Mouse (Mus musculus) kidney, postnatal 10 days (tissue): Measurements from ENCODE around the gene Cox10.
A peak's percentile ranks its signal among the peaks of the same experiment; 100 is the strongest.
"Not testable (repeated sequence)": the region's sequence is repeated elsewhere in the genome, so short reads cannot be mapped to it uniquely, and the experiment has no call there.

ENCODE experiments used
- DNase-seq: peaks from one replicate; pipeline ENCODE4 v3.0.0; 2021; ENCODE audit warnings: mixed read lengths

Gene Cox10

DNA sequence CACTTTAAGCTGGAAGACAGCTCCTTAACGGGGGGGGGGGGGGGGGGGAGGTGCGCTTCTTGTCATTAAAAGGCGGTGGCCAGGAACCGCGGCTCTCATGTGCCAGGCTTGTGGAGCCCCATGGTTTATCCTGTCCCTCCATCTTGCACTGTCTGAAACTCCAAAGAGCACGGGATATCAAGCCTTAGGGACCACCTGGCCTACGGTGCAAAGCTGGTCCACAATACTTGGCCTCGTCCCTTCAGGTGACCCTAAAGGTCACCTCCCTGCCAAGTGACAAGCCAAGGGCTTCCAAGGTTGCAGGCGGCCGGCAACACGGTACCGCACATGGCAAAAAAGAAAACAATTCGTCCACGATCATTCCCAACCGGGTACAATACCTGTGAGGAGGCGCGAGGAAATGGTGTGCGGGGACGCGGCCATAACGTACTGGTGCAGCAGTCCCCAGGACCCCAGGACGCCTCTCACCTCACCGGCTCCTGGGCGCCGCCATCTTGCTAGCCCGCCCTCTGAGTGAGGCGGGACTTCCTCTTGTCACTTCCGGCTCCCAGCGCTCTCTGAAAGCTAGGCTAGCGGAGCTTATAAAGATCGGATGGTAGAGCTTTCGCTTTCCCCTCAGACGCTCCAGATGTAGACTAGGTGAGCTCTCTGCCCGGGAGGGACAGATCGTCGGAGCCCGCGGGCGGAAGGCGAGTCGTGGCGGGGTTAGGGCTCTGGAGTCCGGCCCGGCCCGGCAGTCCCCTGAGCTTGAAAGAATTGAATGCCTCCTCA, at the start of gene Cox10:
Gene Cox10 (minus strand): TSS at position 513 of the 771 bp plus-strand sequence.
- peak; percentile 93 for DNase-seq

DNA sequence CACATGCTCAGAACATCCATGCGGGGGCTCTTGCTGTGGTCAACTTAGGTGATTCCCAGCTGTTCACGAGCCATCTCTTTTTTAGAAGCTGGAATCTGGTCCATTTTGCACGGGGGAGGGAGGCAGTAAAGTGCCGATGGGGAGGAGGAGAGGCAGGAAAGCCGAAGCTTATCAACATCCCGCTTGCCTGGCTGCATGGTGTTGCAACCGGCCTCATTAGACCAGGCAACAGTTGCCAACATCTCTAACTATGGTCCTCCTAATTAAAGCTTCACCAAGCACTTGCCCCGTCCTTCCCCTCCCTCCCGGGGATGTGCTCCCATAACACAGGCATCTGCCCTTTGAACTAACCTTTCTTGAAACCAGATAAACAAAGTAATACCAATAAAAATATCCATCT, 48.7 kb upstream of the Cox10 start:
- DNase-seq: no peak

DNA sequence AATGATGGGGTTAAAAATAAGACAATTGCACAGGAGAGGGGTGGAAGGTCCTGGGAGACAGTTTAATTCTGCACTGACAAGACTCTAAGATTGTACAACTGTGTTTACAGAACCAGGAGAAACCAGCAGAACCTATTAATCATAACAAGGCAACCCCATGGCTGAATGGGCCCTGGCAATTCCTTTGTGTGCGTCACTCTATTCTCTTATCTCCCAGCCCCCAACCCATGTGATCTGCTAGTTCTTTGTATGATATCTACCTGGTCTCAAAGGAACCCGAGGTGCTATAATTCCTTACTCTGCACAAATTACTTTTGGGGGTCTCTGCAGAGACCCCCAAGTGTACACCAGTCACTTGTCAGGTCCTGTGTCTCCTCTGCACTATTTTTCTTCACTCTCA, 46.2 kb upstream of the Cox10 start:
- DNase-seq: no peak

DNA sequence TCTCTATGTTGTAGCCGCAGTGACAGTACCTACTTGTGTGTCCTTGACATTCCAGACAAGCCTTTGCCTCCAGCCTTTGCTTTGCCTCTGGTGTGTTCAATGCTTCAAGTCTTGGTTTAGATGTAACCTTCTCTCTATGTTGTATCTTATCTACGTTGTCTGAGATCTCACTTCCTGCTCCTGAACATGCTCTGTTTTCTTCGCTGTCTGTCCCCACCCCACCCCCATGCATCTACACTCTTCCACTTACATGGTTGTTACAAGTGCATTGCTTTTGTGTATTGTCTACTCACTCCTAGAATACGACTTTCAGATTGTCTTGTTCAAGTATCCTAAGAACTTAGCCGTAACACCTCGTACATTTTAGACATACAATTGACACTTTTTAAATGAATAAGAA, 43.9 kb upstream of the Cox10 start:
- DNase-seq: not testable (repeated sequence)

DNA sequence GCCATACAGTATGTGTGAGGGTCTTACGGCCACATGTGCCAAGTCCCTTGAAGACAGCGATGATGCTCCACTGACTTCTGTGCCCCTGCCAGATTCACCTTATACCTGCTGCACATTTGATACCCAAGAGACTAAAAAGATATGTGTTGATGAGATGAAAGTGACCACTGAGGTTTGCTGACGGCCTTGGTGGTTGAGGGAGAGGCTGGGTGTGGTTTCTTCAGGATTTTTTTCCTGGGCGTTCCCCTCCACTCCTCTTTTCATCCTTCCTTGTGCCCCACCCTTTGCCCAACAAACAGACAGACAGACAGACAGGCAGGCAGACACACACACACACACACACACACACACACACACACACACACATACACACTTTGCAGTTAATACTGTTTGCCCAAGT, 37.4 kb upstream of the Cox10 start:
- no peak for DNase-seq

DNA sequence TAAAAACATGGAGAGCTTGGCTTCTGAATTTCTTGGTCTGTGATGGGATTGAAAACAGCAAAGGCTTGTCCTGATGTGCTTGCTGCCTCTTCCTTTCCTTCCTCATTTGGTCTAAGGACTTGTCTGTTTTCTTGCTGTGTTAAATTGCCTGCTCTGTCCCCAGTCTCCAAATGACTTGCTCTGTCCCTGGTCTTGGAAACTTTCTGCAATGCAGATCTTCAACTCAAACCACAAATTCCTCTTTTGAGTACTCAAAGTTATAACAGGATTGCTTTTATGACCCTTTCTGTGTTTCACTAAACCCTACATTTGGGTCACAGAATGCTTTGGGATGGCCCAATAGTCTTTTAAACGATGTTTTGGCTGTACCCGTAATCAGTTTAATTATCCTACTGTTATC, 36.6 kb upstream of the Cox10 start:
- DNase-seq: no peak

DNA sequence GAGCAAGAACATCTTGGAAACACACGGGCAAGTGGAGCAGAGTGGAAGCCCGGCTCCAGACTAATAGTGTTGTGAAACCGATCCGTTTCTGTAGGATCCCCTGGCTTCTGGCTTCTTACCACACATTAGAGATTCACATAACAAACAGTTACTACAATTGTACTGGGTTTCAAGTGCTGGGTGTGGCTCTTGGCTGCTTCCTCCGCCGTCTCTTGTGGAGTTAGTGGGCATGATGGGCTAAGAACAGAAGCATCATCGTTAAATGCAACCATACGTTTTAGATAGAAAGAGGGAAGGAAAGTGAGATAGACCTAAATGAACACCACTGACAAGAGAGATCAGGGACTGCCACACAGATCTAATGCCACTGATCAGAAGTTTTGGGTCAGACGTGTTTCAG, 35.8 kb upstream of the Cox10 start:
- no peak for DNase-seq

DNA sequence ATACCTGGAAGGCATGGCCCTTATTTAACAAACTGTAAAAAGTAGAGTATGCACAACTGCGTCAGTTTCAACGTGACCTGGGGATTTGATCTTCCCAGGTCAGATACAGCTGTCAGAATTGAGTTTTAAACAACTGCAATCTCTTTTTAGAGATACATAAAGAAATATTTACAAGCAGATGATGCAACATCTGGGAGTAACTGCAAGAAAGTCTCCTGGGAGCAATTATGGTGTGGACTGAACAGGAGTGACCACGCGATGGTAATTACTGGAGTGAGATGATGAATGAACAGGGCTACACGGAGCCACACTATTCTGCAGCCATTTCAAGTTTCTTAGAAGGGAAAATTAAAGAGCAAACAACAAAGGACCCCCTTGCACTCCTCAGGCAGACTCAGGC, 20.8 kb upstream of the Cox10 start:
- DNase-seq: no peak

DNA sequence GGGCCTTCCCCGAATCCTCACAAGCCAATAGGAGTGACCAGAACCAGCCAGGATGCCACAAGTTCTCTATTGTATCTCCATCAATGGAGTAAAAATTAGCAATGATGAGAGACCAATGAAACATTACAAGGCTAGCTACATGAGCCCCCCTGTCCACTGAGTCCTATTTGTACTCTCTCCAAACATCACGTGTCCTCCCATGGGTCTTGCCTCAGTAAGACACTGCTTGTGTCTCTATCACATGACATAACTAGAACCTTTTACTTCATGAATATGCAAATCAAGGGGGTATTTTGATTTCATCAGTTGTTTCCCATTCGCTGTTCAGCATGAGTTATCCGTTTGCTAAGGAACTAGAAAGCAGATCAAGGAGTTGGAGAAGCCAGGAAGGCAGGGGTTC, 13.8 kb upstream of the Cox10 start:
- DNase-seq: no peak

DNA sequence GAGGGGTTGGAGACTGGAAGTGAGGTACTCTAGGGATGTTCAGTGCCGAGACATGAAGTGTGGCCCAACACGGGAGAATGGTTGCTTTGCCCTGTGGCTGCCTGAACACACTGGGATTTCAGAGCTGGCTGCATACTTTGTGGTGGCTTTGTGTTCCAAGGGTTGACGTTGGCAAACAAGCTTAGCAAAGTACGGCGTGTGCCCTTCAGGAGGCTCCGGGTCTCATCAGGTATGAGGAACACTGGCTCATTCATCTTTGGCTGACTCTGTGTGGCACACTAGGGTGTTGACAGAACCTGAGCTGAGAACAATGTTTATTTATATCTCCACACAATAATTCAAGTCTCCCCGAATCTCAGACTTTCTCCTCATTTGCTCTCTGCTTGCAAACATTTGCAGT, 11.9 kb upstream of the Cox10 start:
- no peak for DNase-seq

DNA sequence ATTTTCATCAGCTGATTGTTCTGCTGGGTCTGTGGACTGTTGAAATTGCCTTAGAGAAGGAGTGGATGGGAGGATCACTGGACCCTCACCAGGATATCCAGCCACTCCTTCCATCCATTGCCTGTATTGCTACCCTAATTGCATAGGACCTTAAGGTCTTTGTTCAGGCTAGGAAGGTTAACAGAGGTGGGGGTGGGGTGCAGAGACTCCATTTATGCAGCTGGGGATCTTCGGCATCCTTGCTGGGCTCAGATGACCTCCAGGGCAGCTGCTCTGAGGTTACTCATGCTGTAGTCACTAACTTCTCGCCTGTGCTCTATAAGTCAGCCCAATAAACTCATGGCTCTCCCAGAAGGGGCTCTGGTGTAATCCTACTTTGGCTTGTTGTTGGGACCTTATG, 10.4 kb upstream of the Cox10 start:
- no peak for DNase-seq

DNA sequence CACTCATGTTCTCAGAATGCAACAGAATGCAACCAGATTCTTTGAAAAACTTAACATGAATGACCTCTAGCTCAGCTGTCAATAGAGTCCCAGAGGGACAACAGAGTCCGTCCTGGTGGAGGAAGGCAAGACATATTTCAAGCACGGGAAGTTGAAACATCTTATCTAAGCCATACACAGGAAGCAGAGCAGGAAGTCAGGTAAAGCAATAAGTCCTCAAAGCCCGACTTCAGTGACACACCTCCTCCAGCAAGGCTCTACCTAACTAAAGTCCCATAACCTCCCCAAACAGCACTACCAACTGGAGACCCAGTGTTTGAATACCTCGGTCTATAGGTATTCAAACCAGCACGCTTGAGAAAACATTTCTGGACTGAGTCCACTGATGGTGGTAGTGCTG, 6.6 kb upstream of the Cox10 start:
- no peak for DNase-seq

DNA sequence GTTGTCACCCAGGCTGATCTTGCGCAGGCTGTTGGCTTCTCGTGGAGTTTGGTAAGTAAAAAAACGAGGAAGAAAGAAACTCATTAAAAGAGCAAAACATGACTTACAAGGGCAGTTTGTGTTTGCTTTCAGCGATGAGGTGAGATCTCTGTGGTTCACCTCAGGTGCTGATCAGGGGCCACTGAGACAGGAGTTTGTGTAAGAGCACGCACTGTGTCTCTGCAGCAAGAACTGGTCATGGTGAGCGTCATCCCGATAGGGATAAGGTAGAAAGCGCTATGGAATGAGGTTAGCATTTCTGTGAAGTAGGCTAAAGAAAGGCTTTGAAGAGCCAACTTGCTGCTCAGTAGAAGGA, 436 bp upstream of the Cox10 start:
- DNase-seq: no peak

DNA sequence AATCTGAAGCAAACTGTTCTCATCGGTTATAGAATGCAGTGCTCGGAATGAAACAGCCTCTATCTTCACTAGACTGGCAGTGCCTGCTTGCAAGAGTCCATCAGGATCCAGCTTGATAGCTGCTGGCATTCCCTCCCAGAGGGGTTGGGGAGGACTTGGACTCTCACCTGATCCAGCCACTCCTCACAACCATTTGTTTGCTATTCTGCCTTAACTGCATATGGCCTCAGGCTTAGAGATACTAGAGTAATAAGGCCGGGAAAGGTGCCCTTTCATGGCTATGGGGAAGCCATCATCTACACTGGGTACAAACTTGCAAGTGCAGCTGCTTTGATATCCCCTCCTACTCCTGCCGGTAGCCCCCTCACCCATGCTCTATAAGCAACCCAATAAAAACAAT, 3.1 kb downstream of the Cox10 start:
- no peak for DNase-seq

DNA sequence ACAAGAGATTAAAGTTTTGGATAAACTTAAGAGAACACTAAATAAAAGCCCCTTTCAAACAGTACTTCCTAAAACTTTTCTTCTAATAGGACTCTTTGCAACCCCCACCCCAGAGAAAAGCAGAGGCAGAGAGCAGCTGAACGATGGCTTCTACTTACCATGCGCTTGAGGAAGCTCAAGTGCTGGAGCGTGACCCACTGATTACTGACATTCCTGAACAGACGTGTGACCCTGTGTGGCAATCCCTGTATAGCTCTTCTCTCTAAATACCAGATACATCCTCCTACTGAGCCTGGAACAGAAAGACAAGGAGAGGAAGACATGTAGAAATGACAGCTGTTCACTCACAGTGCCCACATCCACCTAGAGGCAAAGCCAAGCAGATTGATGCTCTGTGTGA, 5.9 kb downstream of the Cox10 start:
- DNase-seq: no peak

DNA sequence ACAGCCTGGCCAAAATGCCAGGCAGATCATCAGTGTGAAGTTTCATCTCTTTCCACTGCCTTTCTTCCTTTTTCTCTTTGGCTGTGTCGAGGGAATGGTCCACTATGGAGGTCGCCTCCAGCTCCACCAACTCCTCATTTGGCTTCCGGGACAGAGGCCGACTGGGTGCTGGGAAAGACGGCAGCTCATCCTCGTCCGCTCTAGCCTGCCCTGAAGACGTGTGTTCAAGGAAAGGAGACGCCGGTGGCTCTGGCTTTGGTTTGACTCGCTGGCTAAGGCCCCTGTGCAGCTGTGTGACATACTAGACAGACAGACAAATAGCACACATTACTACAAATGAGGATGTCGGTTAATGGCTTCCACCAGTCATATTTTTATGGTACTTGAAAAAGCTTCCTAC, 7.7 kb downstream of the Cox10 start:
- no peak for DNase-seq

DNA sequence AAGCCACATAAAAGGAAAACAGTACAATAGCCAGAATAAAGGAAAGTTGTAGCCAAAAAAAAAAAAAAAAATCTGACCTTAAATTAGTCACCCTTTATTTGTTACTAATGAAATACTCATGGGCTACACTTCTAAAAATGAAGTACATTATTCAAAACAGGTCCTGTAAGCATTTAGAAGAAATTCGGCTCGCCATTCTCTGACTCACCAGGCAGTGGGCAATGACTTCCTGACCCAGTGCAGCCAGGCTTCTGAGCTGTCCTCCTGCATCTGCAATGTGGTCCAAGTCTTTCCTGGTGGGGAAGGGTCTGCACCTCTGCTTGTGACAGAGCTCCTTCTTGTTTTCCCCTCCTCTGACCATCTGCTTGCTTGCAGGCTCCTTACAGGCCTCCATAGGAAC, 13.3 kb downstream of the Cox10 start:
- DNase-seq: no peak

DNA sequence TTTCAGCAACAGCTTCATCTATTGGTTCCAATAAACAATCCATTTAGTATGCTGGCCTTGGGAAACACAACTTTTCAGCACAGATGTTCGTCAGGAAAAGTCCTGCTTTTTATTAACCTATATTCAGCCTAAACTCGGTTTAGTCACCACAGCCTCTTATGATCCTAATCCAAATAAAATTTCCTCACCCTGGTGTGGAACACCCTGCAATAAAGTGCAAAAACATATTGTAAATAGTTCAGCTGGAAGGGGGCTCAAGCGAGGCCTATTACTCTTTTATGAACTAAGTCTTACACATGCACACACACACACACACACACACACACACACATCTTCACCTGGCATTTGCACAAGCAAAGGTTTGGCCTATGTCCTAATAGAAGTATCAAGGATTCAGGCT, 16.1 kb downstream of the Cox10 start:
- DNase-seq: no peak

DNA sequence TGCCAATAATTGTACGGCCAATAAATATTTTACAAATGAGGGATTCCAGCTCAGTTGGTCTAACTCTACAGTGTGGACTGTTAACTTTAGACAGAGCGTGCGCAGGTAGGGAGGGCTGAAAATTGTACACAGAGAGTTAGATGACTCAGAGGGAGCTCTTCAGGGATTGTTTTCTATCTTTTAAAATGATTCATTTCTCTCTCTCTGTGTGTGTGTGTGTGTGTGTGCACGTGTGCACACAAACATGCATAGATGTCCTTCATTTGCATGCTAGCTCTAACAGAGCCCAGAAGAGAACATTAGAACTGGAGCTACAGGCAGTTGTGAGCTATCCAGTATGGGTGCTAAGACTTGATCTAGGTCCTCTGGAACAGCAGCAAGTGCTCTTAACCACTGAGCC, 17.0 kb downstream of the Cox10 start:
- no peak for DNase-seq

DNA sequence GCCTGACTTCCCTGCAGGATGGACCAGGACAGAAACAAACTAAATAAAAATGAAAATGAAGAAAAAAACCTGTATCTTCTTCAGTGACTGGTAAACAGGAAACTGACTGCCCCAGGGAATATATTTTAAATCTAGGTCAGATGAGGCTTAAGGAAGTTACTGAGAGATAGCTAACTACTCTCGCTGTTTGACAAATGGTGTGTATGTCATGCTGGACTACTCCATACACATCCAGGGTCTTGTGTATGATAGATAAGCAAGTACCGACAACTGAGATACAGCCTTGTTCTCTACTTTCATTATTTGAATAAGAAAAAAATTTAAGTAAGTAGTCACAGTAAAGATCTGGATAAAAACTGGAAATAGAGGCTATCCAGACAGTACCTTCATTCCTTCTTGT, 20.0 kb downstream of the Cox10 start:
- no peak for DNase-seq

DNA sequence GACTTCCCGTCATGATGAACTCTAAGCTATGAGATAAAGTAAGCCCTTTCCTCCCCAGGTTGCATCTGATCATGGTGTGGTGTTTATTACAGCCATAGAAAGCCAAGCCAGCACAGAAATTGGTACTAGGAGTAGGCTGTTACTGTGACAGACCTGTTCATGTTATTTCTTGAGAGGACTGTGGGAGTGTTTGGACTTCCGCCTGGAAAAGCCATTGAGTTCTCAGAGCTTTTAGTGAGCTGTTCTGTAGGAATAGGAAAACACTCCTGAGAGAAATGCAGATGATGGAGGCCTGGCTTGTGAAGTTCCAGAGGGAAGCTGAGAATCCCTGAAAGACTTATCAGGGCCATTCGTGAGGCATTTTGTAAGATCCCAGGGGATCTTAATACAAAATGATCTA, 20.8 kb downstream of the Cox10 start:
- no peak for DNase-seq

DNA sequence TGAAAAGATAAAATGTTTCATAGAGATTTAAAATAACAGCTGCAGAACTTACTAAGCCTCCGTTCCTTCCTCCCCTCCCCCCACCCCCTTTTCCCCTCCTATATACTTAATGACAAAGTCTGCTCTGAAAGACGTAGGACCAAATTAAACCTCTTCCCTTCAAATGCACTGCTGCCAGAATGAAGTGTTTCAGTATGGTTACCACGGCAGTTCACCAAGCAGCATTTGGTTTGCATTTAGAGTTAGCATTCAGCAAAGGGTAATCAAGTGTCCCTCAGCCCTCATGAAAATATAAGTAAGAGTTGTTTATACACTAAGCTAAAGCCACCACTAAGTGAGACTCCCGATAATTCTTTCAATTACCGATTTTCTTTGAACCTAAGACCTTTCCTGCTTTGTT, 25.9 kb downstream of the Cox10 start:
- DNase-seq: no peak

DNA sequence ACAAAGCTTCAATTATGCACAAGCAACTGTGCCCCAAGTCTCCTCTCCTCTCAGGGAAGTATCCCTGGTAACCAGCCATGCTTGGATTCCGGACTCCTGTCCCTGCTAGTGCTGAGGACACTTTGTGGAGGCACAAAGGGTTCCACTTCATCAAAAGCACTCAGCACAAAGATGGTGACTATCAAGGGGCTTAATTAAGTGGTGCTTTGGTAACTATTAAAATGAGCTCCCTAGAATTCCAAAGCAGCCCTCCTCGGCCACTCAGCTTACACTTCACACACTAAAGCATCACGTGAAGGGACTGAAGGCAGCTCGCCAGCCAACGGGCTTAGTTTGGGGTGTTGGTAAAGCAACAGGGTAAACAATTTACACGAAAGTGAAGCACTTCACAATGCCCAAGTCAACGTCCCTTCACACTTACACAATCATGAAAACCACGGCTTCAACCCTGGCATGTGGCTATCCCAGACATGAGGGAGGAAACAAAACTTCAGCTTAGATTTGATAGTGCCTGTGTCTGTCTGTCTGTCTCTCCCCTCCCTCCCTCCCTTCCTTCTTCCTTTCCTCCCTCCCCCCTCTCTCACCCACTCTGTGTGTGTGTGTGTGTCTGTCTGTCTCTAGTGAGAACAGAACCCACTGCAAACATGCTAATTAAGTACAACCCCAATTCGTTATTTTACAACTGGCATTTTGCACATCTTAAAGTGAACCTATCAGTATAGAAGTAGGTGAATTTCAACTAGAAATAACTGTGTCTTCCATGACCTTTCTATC, 27.9 kb downstream of the Cox10 start:
- no peak for DNase-seq

DNA sequence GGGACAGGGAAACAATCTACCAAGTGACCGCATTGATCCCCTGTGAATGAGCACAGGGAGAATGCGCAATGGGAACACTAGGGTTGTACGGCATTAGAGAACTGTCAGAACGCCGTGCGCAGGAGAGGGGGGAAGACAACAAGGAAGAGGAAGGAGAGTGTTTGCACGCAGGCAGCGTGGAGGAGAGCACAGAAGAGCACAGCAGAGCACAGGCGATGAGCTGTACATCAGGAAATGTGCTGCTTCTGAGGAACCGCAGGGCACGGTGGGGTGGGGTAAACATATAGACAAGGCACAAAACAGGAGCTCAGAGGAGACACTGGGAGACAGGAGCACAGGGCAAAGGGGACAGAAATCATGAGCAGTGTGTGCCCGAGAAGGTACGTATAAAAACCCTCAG, 31.8 kb downstream of the Cox10 start:
- no peak for DNase-seq

DNA sequence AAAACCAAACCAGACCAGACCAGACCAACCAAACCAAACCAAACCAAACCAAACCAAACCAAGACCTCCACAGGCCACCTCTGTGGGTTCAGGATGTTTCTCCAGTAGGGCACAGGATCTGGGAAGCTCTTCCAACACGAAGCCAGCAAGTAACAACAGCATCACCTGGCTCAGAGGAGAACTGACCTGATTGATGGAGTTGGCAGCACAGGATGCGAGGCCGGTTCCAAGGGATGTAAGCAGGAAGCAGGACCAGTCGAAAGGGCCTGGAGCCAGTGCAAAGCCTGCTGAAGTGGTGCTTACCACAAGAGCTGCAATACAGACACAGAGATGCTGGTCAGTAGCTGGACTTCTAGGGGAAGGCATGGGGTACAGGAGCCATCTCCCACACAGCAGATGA, 34.2 kb downstream of the Cox10 start:
- DNase-seq: no peak
